Mouse (Mus musculus): ENCODE measurements around the gene 1110004F10Rik. TPM values are rescaled to one million over a fixed set of nuclear protein-coding genes. Genes with fewer than 3 reads are reported as not detected.

The 1110004F10Rik gene
- polyA plus RNA-seq, 1 experiment from 2014 or later = 274 TPM

- DNase-seq (ENCODE audit: low spot score) = no peak
These were observed 98.0 kb downstream of the 1110004F10Rik start for GRCm38 (mm10) chr7:116137149-116137548.

- no peak for DNase-seq (ENCODE audit: low spot score)
These were observed 98.5 kb downstream of the 1110004F10Rik start for GRCm38 (mm10) chr7:116137671-116138070.

- no peak for DNase-seq (ENCODE audit: low spot score)
These were observed 105.8 kb downstream of the 1110004F10Rik start for GRCm38 (mm10) chr7:116145030-116145429.

- DNase-seq (ENCODE audit: low spot score) = no peak
These were observed 107.9 kb downstream of the 1110004F10Rik start for GRCm38 (mm10) chr7:116147114-116147513.

GRCm38 (mm10) chr7:116149568-116149967, 110.4 kb downstream of the 1110004F10Rik start:
- DNase-seq (ENCODE audit: low spot score) = no peak

- no peak for DNase-seq (ENCODE audit: low spot score)
These were observed 114.7 kb downstream of the 1110004F10Rik start for GRCm38 (mm10) chr7:116153781-116154368.

Other genes starting within 250 kb of the 1110004F10Rik start
- gene Sox6, start 601 bp upstream of the 1110004F10Rik start, polyA plus RNA-seq (2015; fragmentation: Nextera tagmentation; extraction: Ambion mirVana) = 0.30 and 1.2 TPM in 2 replicates
- gene Gm4353, start 45.2 kb downstream of the 1110004F10Rik start, polyA plus RNA-seq (2015; fragmentation: Nextera tagmentation; extraction: Ambion mirVana) = 1.2 and 1.3 TPM in 2 replicates